Mouse (Mus musculus) urinary bladder, postnatal 36 days (tissue): ENCODE results near the gene Myrip.
"Not testable (repeated sequence)": the region's sequence is repeated elsewhere in the genome, so short reads cannot be mapped to it uniquely, and the experiment has no call there.

Experiments used
- DNase-seq, 2 experiments: peaks; one replicate each; pipeline ENCODE4 v3.0.0; 2022; ENCODE audit warnings: low spot score in 2 of 2, mixed read lengths in 1 of 2

Gene Myrip

GRCm38 (mm10) chr9:120301213-120301612, at the start of gene Myrip:
Myrip (plus strand) TSS chr9:120301513.
- DNase-seq = not testable (repeated sequence)

DNA sequence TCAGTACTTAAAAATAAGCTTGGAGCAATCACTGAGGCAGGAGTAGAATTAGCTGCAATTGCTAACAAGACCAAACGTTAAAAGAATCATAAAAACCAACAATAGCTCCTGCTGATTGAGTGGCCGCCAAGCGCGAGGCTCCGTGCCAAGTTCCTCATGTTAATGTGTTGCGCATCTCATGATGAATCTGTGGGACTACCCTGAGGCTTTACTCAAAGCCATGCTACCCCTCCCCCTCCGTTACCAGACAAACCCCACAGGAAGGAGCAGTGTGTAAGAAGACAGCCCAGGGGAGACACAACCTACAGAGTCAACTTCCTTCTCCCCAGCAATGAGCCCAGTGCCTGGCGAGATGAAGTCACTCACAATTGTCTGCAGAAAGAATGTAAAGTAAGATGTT, 41.5 kb upstream of the Myrip start:
- DNase-seq = no peak

GRCm38 (mm10) chr9:120263994-120264393, 37.3 kb upstream of the Myrip start:
- no peak for DNase-seq

DNA sequence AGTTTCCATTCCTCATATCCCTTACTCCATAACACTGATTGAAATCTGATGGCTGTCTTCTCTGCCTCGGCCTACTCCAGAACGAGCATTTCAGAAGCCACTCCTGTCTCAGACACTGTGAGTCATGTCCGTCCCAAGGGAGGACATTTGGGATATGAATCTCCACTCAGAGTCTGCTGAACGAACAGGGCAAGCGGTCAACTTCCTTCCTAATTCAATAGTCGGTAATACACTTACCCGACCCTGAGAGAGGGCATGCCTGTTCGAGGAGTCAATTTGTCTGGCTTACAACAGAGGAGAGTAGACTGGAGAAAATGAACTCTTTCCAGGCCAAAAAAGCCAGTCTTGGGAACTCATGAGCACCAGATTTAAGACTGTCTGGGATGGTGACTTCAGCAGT, 28.2 kb upstream of the Myrip start:
- DNase-seq = no peak

GRCm38 (mm10) chr9:120275226-120275625, 26.1 kb upstream of the Myrip start:
- no peak for DNase-seq

- no peak for DNase-seq
Observed at GRCm38 (mm10) chr9:120281147-120281546, 20.2 kb upstream of the Myrip start.

GRCm38 (mm10) chr9:120282461-120283047, 18.8 kb upstream of the Myrip start:
- no peak for DNase-seq

GRCm38 (mm10) chr9:120283556-120283955, 17.8 kb upstream of the Myrip start:
- DNase-seq = no peak

GRCm38 (mm10) chr9:120288011-120288410, 13.3 kb upstream of the Myrip start:
- DNase-seq = no peak

DNA sequence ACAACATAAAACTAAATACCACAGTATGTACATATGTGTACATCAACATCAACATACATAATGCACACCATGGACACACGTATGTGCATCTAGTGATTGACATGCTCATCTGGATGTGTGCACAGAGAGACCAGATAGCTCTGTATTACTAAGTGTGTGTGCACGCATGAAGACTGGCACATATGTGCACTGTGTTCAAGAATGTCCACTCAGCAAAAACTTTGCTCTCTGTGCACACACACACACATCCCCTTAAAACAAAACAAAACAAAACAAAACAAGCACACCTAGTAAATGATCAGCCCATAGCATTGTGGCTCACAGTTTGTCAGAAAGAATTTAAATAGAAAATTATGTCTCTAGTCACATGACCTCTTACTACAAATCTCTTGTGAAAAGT, 10.9 kb upstream of the Myrip start:
- DNase-seq = no peak

DNA sequence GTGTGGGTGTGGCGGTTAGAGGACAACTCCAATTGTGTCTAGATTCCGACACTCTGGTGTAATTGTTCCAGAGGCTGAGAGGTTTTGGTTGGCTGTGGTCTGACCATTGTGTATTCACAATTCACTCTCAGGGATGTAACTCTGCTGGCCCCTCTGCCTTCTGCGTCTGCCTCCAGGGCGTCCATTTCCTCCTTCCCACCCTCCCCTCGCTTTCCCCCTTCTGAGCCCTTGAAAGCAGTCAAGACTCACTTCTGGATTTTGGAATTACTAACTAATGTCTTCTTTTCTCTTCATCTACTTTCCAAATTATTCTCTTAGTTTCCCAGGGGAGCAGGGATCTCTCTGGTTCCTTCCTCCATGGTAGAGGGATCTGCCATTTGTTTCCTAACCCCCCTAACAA, 8.8 kb upstream of the Myrip start:
- no peak for DNase-seq

DNA sequence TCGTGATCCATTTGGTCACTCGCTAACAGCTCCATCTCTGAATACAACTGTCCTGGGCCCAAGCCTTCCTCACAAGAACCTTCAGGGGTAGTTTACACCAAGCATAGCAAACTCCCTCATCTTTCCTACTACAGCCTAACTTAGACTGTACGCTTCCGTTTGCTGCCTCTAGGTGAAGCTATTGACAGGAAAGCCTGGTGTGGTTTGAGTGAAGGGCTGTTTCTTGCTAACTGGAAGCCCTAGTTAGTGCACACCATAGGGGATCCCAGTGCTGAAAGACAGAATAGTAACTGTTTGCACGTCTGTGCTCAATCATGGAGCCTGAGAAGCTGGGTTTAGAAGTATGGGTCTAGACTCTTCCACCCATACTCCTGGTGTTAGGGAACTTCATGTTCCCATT, 5.8 kb upstream of the Myrip start:
- DNase-seq = no peak

GRCm38 (mm10) chr9:120296938-120297337, 4.4 kb upstream of the Myrip start:
- DNase-seq = no peak

DNA sequence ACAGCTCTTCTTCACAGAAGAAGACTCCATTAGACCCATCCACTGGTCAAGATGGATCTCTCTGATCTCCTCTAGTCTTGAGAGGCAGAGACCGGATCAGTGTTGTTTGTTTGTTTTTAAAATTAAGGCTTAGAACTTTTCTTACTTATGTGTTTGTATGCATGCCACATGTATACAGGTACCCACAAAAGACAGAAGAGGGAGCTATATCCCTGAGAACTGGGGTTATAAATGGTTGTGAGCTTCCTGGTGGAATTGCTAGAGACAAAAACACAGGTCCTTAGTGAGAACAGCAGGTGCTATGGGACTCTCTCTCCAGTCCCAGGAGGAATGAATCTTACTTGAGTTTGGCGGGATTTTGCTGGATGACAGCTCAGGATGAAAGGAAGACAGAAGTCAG, 1.9 kb upstream of the Myrip start:
- no peak for DNase-seq

DNA sequence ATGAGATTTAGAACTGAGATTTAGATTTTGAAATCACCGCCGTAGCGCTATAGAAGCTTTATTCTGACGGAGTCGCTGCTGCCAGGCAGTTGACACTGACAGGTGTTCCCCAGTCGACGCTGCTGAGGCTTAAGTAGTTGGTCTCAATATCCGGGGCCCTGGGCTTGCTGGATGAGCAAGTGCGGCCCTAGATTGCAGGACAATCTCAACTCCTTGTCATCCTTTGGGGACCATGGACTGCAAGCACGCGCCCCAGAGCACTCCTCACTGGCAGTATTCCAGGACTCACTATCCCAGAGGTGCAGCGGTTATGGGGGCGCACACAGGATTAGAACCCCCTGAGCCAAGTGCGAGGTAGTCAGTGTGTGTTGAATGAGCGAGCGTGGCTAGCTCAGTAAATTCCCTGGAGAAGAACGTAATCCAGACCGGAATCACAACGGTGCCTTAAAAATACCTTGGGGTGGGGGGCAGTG, 1.7 kb downstream of the Myrip start:
- no peak for DNase-seq

GRCm38 (mm10) chr9:120303453-120304299, 2.4 kb downstream of the Myrip start:
- peak; percentile 16 to 45 for DNase-seq

GRCm38 (mm10) chr9:120304300-120305137, 3.2 kb downstream of the Myrip start:
- DNase-seq = no peak

DNA sequence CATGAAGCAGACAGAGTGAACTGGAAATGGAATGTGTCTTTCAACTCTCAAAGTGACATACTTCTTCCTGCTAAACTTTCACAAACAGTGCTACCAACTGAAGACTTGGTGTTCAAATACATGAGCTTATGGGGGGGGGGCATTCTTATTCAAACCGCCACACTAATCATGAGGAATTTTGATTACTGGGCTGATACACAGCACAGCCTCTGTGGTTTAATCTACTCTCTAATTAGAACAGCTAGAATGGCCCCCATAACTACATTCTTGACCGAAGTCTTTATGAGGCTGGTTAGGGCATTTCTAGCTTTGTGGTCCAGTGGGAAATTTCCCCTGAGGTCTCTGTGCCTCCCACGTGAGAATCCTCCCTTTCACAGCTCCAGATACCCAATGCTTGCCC, 13.9 kb downstream of the Myrip start:
- no peak for DNase-seq

DNA sequence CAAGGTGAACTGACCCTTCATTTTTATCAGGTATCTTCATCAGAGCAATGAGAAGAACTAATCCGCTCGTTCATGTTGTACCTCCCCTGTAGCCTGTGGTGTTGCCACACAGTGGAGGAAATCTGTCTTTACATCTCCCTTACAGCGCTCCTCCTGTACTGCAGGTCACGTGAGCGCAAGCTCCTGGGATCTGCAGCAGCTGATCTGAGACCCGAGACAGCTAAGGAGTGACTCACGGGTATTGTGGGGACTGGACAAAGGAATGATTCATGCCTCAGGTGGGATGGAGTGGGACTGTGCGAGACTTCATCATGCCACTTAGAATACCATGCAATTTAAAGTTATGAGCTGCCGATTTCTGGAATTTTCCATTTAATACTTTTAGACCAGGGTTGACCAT, 17.8 kb downstream of the Myrip start:
- DNase-seq = no peak

- DNase-seq = no peak
Observed at GRCm38 (mm10) chr9:120320573-120320972, 19.3 kb downstream of the Myrip start.

DNA sequence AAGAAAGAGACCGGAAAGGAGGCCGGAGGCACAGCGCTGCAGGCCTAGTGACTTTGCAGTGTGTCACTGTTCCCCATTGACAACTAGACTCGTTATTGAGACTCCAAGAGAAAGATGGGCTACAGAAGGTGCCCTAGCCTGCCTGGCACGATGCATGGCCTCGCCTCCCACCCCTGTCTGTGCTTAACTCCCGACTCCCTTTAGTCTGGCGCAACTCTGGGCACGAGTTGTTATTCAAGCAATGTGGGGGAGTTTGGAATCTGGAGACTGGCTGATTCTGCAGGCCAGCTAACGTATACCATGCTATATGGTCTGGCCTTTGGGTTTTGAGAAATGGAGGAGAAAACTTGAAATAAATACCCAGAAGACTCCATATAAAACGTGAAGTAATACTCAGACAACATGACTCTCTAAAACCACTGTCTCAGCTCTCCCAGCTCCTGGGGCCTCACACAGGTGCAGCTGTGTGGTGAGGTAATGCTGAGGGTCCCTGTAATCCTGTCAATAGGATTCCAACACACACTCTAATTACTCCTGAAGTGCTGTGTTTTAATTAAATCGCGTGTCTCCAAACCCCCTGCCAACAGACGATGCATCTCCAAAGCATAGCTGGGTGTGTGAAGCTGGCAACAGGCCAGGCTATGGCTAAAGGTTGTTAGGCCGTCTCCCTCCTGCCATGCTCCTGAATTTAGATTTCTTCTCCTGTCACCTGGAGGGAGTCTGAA, 21.6 kb downstream of the Myrip start:
- DNase-seq = no peak

GRCm38 (mm10) chr9:120331048-120331447, 29.7 kb downstream of the Myrip start:
- not testable (repeated sequence) for DNase-seq
